Mouse (Mus musculus): Measurements from ENCODE around the gene Sec22c. TPM values are rescaled to one million over a fixed set of nuclear protein-coding genes. Genes with fewer than 3 reads are reported as not detected.

Sec22c gene
- polyA plus RNA-seq, 1 experiment from 2014 or later: 16.1 TPM

- no peak for ATAC-seq
- H3K9me3 ChIP-seq (ENCODE audit: control insufficient read depth, low read length): no peaks in the 10 kb centered on the region
- no peaks in the 10 kb centered on the region for H3K36me3 ChIP-seq (ENCODE audit: control insufficient read depth, insufficient read depth, low read length)
- 36% methylated on average over 8 of the region's 8 CpGs for WGBS
- no peak overlapping the region for H3K27ac ChIP-seq (ENCODE audit: low read length)
- peaks cover 13% of the 10 kb centered on the region for H3K4me1 ChIP-seq (ENCODE audit: control insufficient read depth, insufficient read depth, low read length)
- no peak overlapping the region for H3K4me2 ChIP-seq (ENCODE audit: low read depth, low read length)
- H3K4me3 ChIP-seq (ENCODE audit: low read length): no peak overlapping the region
- no peak overlapping the region for H3K9ac ChIP-seq (ENCODE audit: low read depth, low read length)
- no peaks in the 10 kb centered on the region for H3K27me3 ChIP-seq (replicated peaks; ENCODE audit: control insufficient read depth, insufficient read depth, low read length)
Measured at GRCm38 (mm10) chr9:121677476-121677875, 27.8 kb downstream of the Sec22c start.

DNA sequence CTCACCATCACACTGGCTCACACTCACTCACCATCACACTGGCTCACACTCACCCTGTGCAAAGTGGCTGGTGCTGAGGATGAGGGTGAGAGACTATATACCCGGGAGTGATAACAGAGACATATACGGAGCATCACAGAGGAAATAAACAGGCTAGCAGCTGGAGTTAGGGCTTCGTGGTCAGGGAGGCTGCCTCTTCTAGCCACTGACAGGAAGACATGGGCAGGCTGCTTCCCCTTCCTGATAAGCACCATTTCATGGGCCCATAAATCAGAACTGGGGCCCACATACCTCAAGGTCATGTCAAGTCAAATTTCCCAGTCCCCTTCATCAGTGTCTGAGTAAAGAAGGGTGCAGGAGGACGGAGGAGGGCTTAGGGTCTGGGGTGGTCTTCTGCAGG is 28.2 kb downstream of the Sec22c start:
- H3K4me1 ChIP-seq (ENCODE audit: control insufficient read depth, insufficient read depth, low read length): peaks cover 17% of the 10 kb centered on the region

GRCm38 (mm10) chr9:121675556-121675955 is 29.7 kb downstream of the Sec22c start:
- Histone ChIP-seq H3K9me3 (ENCODE audit: control insufficient read depth, low read length) (no peaks in the 10 kb centered on the region), H3K27ac (ENCODE audit: low read length) (no peak overlapping the region), H3K9ac (ENCODE audit: low read depth, low read length) (no peak overlapping the region), H3K36me3 (ENCODE audit: control insufficient read depth, insufficient read depth, low read length) (no peaks in the 10 kb centered on the region), H3K4me1 (ENCODE audit: control insufficient read depth, insufficient read depth, low read length) (peaks cover 23% of the 10 kb centered on the region), H3K4me3 (ENCODE audit: low read length) (no peak overlapping the region), H3K4me2 (ENCODE audit: low read depth, low read length) (no peak overlapping the region), H3K27me3 (replicated peaks; ENCODE audit: control insufficient read depth, insufficient read depth, low read length) (no peaks in the 10 kb centered on the region)
- 81% methylated on average over 2 of the region's 2 CpGs for WGBS
- ATAC-seq: no peak

More for the DNA sequence above, 28.2 kb downstream of the Sec22c start:
- no peaks in the 10 kb centered on the region for H3K36me3 ChIP-seq (ENCODE audit: control insufficient read depth, insufficient read depth, low read length)
- no peaks in the 10 kb centered on the region for H3K9me3 ChIP-seq (ENCODE audit: control insufficient read depth, low read length)
- no peak overlapping the region for H3K4me3 ChIP-seq (ENCODE audit: low read length)
- WGBS: 35% methylated on average over 4 of the region's 4 CpGs
- no peak overlapping the region for H3K27ac ChIP-seq (ENCODE audit: low read length)
- H3K27me3 ChIP-seq (replicated peaks; ENCODE audit: control insufficient read depth, insufficient read depth, low read length): no peaks in the 10 kb centered on the region
- H3K9ac ChIP-seq (ENCODE audit: low read depth, low read length): no peak overlapping the region
- H3K4me2 ChIP-seq (ENCODE audit: low read depth, low read length): no peak overlapping the region
- no peak for ATAC-seq

- no peak overlapping the region for H3K9ac ChIP-seq (ENCODE audit: low read depth, low read length)
- H3K4me3 ChIP-seq (ENCODE audit: low read length): no peak overlapping the region
- H3K9me3 ChIP-seq (ENCODE audit: control insufficient read depth, low read length): no peaks in the 10 kb centered on the region
- no peak overlapping the region for H3K4me2 ChIP-seq (ENCODE audit: low read depth, low read length)
- 85% methylated on average over 9 of the region's 9 CpGs for WGBS
- H3K27ac ChIP-seq (ENCODE audit: low read length): no peak overlapping the region
- H3K36me3 ChIP-seq (ENCODE audit: control insufficient read depth, insufficient read depth, low read length): no peaks in the 10 kb centered on the region
- 0 out of 2 replicates have a peak, but pooled peaks cover 4% of the 10 kb centered on the region for H3K27me3 ChIP-seq (replicated peaks; ENCODE audit: control insufficient read depth, insufficient read depth, low read length)
- no peak for ATAC-seq
- peaks cover 23% of the 10 kb centered on the region for H3K4me1 ChIP-seq (ENCODE audit: control insufficient read depth, insufficient read depth, low read length)
Measured at GRCm38 (mm10) chr9:121675011-121675410, 30.3 kb downstream of the Sec22c start.

DNA sequence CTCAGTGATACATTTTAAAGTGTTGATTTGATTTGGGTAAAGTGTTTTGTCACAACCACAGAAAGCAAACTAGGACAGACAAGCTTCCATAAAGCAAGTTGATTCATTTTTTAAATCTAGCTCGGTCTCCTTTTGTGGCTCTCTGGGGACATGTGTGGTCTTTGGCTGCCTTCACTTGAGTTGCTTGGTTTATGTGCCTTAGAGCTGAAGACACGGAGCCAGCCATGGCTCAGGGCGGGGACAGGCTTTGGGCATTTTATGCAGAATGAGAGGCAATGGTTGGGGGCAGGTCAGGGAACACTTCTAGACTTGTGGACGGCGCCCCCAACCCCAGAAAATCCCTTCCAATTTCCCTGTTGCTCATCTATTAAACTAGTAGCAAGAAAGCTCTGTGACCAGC is 31.6 kb downstream of the Sec22c start:
- 85% methylated on average over 5 of the region's 5 CpGs for WGBS
- ATAC-seq: no peak

GRCm38 (mm10) chr9:121672311-121672710 is 33.0 kb downstream of the Sec22c start:
- Histone ChIP-seq H3K4me2 (ENCODE audit: low read depth, low read length) (no peak overlapping the region), H3K4me3 (ENCODE audit: low read length) (no peak overlapping the region), H3K27ac (ENCODE audit: low read length) (no peak overlapping the region), H3K4me1 (ENCODE audit: control insufficient read depth, insufficient read depth, low read length) (peaks cover 30% of the 10 kb centered on the region), H3K27me3 (replicated peaks; ENCODE audit: control insufficient read depth, insufficient read depth, low read length) (peaks cover 4% of the 10 kb centered on the region; the same call in 1 of the 2 replicates), H3K9me3 (ENCODE audit: control insufficient read depth, low read length) (no peaks in the 10 kb centered on the region), H3K36me3 (ENCODE audit: control insufficient read depth, insufficient read depth, low read length) (no peaks in the 10 kb centered on the region), H3K9ac (ENCODE audit: low read depth, low read length) (no peak overlapping the region)
- WGBS: 47% methylated on average over 5 of the region's 5 CpGs
- ATAC-seq: no peak

More for the DNA sequence above, 31.6 kb downstream of the Sec22c start:
- Histone ChIP-seq H3K4me2 (ENCODE audit: low read depth, low read length) (no peak overlapping the region), H3K36me3 (ENCODE audit: control insufficient read depth, insufficient read depth, low read length) (no peaks in the 10 kb centered on the region), H3K27ac (ENCODE audit: low read length) (no peak overlapping the region), H3K27me3 (replicated peaks; ENCODE audit: control insufficient read depth, insufficient read depth, low read length) (peaks cover 4% of the 10 kb centered on the region; the same call in 1 of the 2 replicates), H3K9ac (ENCODE audit: low read depth, low read length) (no peak overlapping the region), H3K4me1 (ENCODE audit: control insufficient read depth, insufficient read depth, low read length) (peaks cover 32% of the 10 kb centered on the region), H3K9me3 (ENCODE audit: control insufficient read depth, low read length) (no peaks in the 10 kb centered on the region), H3K4me3 (ENCODE audit: low read length) (no peak overlapping the region)

GRCm38 (mm10) chr9:121671300-121671699 is 34.0 kb downstream of the Sec22c start:
- Histone ChIP-seq H3K4me1 (ENCODE audit: control insufficient read depth, insufficient read depth, low read length) (peaks cover 25% of the 10 kb centered on the region), H3K27me3 (replicated peaks; ENCODE audit: control insufficient read depth, insufficient read depth, low read length) (peaks cover 4% of the 10 kb centered on the region; the same call in 1 of the 2 replicates), H3K36me3 (ENCODE audit: control insufficient read depth, insufficient read depth, low read length) (no peaks in the 10 kb centered on the region), H3K4me3 (ENCODE audit: low read length) (no peak overlapping the region), H3K9me3 (ENCODE audit: control insufficient read depth, low read length) (no peaks in the 10 kb centered on the region), H3K4me2 (ENCODE audit: low read depth, low read length) (no peak overlapping the region), H3K27ac (ENCODE audit: low read length) (no peak overlapping the region), H3K9ac (ENCODE audit: low read depth, low read length) (no peak overlapping the region)
- 28% methylated on average over 7 of the region's 7 CpGs for WGBS
- ATAC-seq: 0 out of 2 replicates have a peak, but pooled peaks have one; percentile 32

DNA sequence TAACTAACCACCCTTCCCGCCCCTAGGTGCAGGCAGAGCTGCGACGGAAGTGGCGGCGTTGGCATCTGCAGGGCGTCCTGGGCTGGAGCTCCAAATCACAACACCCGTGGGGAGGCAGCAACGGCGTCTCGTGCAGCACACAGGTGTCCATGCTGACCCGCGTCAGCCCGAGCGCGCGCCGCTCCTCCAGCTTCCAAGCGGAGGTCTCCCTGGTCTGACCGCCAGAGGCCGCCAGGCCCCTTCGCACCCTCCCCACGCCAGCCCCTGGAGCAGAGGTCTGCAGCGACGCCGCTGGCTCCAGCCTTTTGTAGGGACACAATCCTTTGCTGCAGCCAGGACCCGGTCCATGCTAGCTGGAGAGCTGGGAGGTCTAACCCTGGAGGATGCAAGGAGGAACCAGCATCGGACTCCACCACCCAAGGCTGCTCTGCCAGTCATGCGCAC is 35.9 kb downstream of the Sec22c start:
- no peaks in the 10 kb centered on the region for H3K36me3 ChIP-seq (ENCODE audit: control insufficient read depth, insufficient read depth, low read length)
- peaks cover 4% of the 10 kb centered on the region; the same call in 1 of the 2 replicates for H3K27me3 ChIP-seq (replicated peaks; ENCODE audit: control insufficient read depth, insufficient read depth, low read length)
- no peak overlapping the region for H3K27ac ChIP-seq (ENCODE audit: low read length)
- H3K4me1 ChIP-seq (ENCODE audit: control insufficient read depth, insufficient read depth, low read length): peaks cover 24% of the 10 kb centered on the region
- peak; percentile 68 for ATAC-seq
- 3% methylated on average over 28 of the region's 28 CpGs for WGBS
- H3K4me2 ChIP-seq (ENCODE audit: low read depth, low read length): peak overlapping the region; percentile 69
- H3K9me3 ChIP-seq (ENCODE audit: control insufficient read depth, low read length): no peaks in the 10 kb centered on the region
- peak overlapping the region; percentile 57 for H3K9ac ChIP-seq (ENCODE audit: low read depth, low read length)
- peak overlapping the region; percentile 42 for H3K4me3 ChIP-seq (ENCODE audit: low read length)

- Histone ChIP-seq H3K9me3 (ENCODE audit: control insufficient read depth, low read length) (no peaks in the 10 kb centered on the region), H3K36me3 (ENCODE audit: control insufficient read depth, insufficient read depth, low read length) (no peaks in the 10 kb centered on the region), H3K4me2 (ENCODE audit: low read depth, low read length) (no peak overlapping the region), H3K27ac (ENCODE audit: low read length) (no peak overlapping the region), H3K4me3 (ENCODE audit: low read length) (no peak overlapping the region), H3K4me1 (ENCODE audit: control insufficient read depth, insufficient read depth, low read length) (peaks cover 21% of the 10 kb centered on the region), H3K9ac (ENCODE audit: low read depth, low read length) (peak overlapping the region; percentile 13; the same call in 1 of the 2 replicates), H3K27me3 (replicated peaks; ENCODE audit: control insufficient read depth, insufficient read depth, low read length) (peaks cover 4% of the 10 kb centered on the region; the same call in 1 of the 2 replicates)
- ATAC-seq: no peak
- 77% methylated on average over 11 of the region's 11 CpGs for WGBS
Measured at GRCm38 (mm10) chr9:121667822-121668221, 37.5 kb downstream of the Sec22c start.
